Mouse (Mus musculus) gastrocnemius, postnatal 14 days (tissue): ENCODE results near the gene Calr. TPM values are rescaled to one million over a fixed set of nuclear protein-coding genes. Genes with fewer than 3 reads are reported as not detected.

Experiments
- DNase-seq: peaks from one replicate; pipeline ENCODE4 v3.0.0; 2021; ENCODE audit warnings: mixed read lengths
- intact Hi-C: fragments of 180-260 bp; cut with DNase I; formaldehyde crosslinking; loops from one replicate; pipeline ENCODE4 v1.15.1; 2025; ENCODE audit warnings: low total_unique reads
- microRNA-seq, 2 experiments: library from miRNA; unstranded; fragments of <30 nt; microRNA quantifications; one replicate each; pipeline ENCODE4 v1.2.0; 2021
- total RNA-seq, 2 experiments: library from RNA; stranded (reverse); gene quantifications; 2 replicates each; pipeline ENCODE4 v1.2.3; 2021

The Calr gene
- total RNA-seq, 2 experiments from 2014 or later: 197 to 229 TPM

- intact Hi-C loops: loop anchor here (5.0 kb wide), 1 partner anchor 61 kb away; no protein-coding TSS in a partner anchor
- DNase-seq: no peak
Observed at GRCm38 (mm10) chr8:84798446-84799135, 48.1 kb downstream of the Calr start.

- no peak for DNase-seq
- intact Hi-C loops: loop anchor here (5.0 kb wide), 1 partner anchor 61 kb away; no protein-coding TSS in a partner anchor
Observed at GRCm38 (mm10) chr8:84797971-84798370, 48.8 kb downstream of the Calr start.

GRCm38 (mm10) chr8:84797256-84797797 is 49.4 kb downstream of the Calr start:
- intact Hi-C loops: loop anchor here (5.0 kb wide), 1 partner anchor 60 kb away; no protein-coding TSS in a partner anchor
- no peak for DNase-seq

GRCm38 (mm10) chr8:84794486-84794885 is 52.2 kb downstream of the Calr start:
- intact Hi-C loops: no loop called here
- peak; percentile 52 for DNase-seq

- peak; percentile 75 for DNase-seq
- intact Hi-C loops: no loop called here
Observed at GRCm38 (mm10) chr8:84793791-84794485, 52.8 kb downstream of the Calr start.

GRCm38 (mm10) chr8:84793134-84793533 is 53.6 kb downstream of the Calr start:
- DNase-seq: no peak
- intact Hi-C loops: no loop called here

- intact Hi-C loops: no loop called here
- no peak for DNase-seq
Observed at GRCm38 (mm10) chr8:84792429-84792947, 54.2 kb downstream of the Calr start.

Small RNAs within 50 kb of the gene (microRNA-seq; reads per million reads assigned to microRNA genes)
- gene Mir7069: 0.32 to 1.5 reads per million in 2 experiments

Other genes starting within 250 kb of the Calr start
- 10 to 100 TPM; 10.5 to 10.8 TPM for gene Ier2, start 184.1 kb downstream of the Calr start, total RNA-seq
- 10 to 100 TPM; 26.0 to 36.2 TPM for gene Trmt1, start 160.6 kb downstream of the Calr start, total RNA-seq
- 10 to 100 TPM; 25.7 to 33.6 TPM for gene Nacc1, start 159.1 kb downstream of the Calr start, total RNA-seq
- gene Lyl1, start 145.5 kb downstream of the Calr start, total RNA-seq: 1 to 10 TPM; 2.7 to 2.9 TPM
- 1 to 10 TPM in 1 of 2 experiments, under 1 TPM in 1; 0.66 to 1.1 TPM for gene G430095P16Rik, start 123.9 kb downstream of the Calr start, total RNA-seq
- gene Nfix, start 46.6 kb downstream of the Calr start, total RNA-seq: 100 to 1,000 TPM; 531 to 566 TPM
- gene Dand5, start 24.1 kb downstream of the Calr start, total RNA-seq: 1 to 10 TPM; 6.0 to 7.2 TPM
- gene Gadd45gip1, start 15.4 kb downstream of the Calr start, total RNA-seq: 10 to 100 TPM; 28.4 to 28.8 TPM
- gene Rad23a, start 6.3 kb downstream of the Calr start, total RNA-seq: 100 to 1,000 TPM; 122 to 124 TPM
- gene Farsa, start 10.1 kb upstream of the Calr start, total RNA-seq: 10 to 100 TPM; 24.8 to 25.5 TPM
- gene Syce2, start 25.2 kb upstream of the Calr start, total RNA-seq: 1 to 10 TPM; 2.1 to 2.6 TPM
- gene Gcdh, start 47.0 kb upstream of the Calr start, total RNA-seq: 10 to 100 TPM; 23.3 to 30.0 TPM
- gene Klf1, start 55.0 kb upstream of the Calr start, total RNA-seq: under 1 TPM in 1 of 2 experiments, not detected in 1; 0.23 TPM
- 1 to 10 TPM; 5.7 to 6.9 TPM for gene Dnase2a, start 61.6 kb upstream of the Calr start, total RNA-seq
- under 1 TPM in 1 of 2 experiments, not detected in 1; 0.07 TPM for gene Mast1, start 90.4 kb upstream of the Calr start, total RNA-seq
- gene Rtbdn, start 100.1 kb upstream of the Calr start, total RNA-seq: not detected
- gene Gm49661, start 122.5 kb upstream of the Calr start, total RNA-seq: not detected
- 100 to 1,000 TPM; 224 to 248 TPM for gene Prdx2, start 122.7 kb upstream of the Calr start, total RNA-seq
- gene Rnaseh2a, start 122.8 kb upstream of the Calr start, total RNA-seq: 10 to 100 TPM; 22.6 to 28.4 TPM
- gene Junb, start 131.8 kb upstream of the Calr start, total RNA-seq: 1 to 10 TPM; 6.2 to 6.3 TPM
- 1 to 10 TPM; 1.4 to 1.5 TPM for gene Hook2, start 143.7 kb upstream of the Calr start, total RNA-seq
- gene Best2, start 167.6 kb upstream of the Calr start, total RNA-seq: not detected
- gene Asna1, start 178.3 kb upstream of the Calr start, total RNA-seq: 10 to 100 TPM; 44.3 to 44.9 TPM
- 10 to 100 TPM; 77.5 to 92.1 TPM for gene Trir, start 179.9 kb upstream of the Calr start, total RNA-seq
- 10 to 100 TPM; 24.6 to 27.9 TPM for gene Tnpo2, start 190.0 kb upstream of the Calr start, total RNA-seq
- 1 to 10 TPM; 3.6 to 4.7 TPM for gene Fbxw9, start 213.1 kb upstream of the Calr start, total RNA-seq
- gene Gm5741, start 221.0 kb upstream of the Calr start, total RNA-seq: not detected
- 10 to 100 TPM; 18.2 to 20.2 TPM for gene Dhps, start 224.8 kb upstream of the Calr start, total RNA-seq
- gene Wdr83os, start 233.8 kb upstream of the Calr start, total RNA-seq: 10 to 100 TPM; 45.3 to 46.2 TPM
- 10 to 100 TPM; 13.2 to 15.1 TPM for gene Wdr83, start 234.4 kb upstream of the Calr start, total RNA-seq
- gene Man2b1, start 236.3 kb upstream of the Calr start, total RNA-seq: 10 to 100 TPM; 13.6 to 14.0 TPM